Comparison of ENCODE assay signal across 9 mouse cellular contexts in genomic region chr13:56704596-56704995, GRCm38 (mm10). TPM values are rescaled to one million over a fixed set of nuclear protein-coding genes. Genes with fewer than 3 reads are reported as not detected.
DNase-seq lines count a peak whose midpoint lies in the region; ATAC-seq and TF ChIP-seq lines count a peak whose summit lies in the region.
"Had no signal": no experiment of that assay in that cellular context is flagged by ENCODE, and none has a peak within 500 bp of the region (broad histone marks: within the 10 kb centered on the region; RNA-seq: fewer than 3 reads in every experiment).

No protein-coding gene starts in this region.

- H3K9me3 ChIP-seq in embryonic facial prominence, embryonic 13.5 days = no peaks in the 10 kb centered on the region
- no peaks in the 10 kb centered on the region for H3K9me3 ChIP-seq in hindbrain, postnatal 0 days (ENCODE audit: low read length)
- H3K9me3 ChIP-seq in midbrain, embryonic 16.5 days (replicated peaks; ENCODE audit: control insufficient read depth, low read length, poor library complexity, severe bottlenecking) = no peaks in the 10 kb centered on the region

- no peak for TF ChIP-seq POLR2A in kidney, adult 2 months (IDR thresholded peaks at IDR 0.05; ENCODE audit: low read depth, low read length)

- H3K4me1 ChIP-seq in kidney, adult 2 months (ENCODE audit: control insufficient read depth, insufficient read depth, low read length) = peaks cover 35% of the 10 kb centered on the region
- H3K4me1 ChIP-seq in embryonic facial prominence, embryonic 13.5 days = peaks cover 52% of the 10 kb centered on the region
- peaks cover 25% of the 10 kb centered on the region for H3K4me1 ChIP-seq in hindbrain, postnatal 0 days (ENCODE audit: insufficient read depth, low read length)
- H3K4me1 ChIP-seq in midbrain, embryonic 16.5 days (ENCODE audit: control insufficient read depth, insufficient read depth, low read length) = peaks cover 45% of the 10 kb centered on the region

- TF ChIP-seq CTCF in kidney, adult 2 months (conservative IDR thresholded peaks at IDR 0.05; ENCODE audit: insufficient read depth, insufficient read length, low read depth, low read length) = no peak
- no peak for TF ChIP-seq CTCF in hindbrain, postnatal 0 days (IDR thresholded peaks at IDR 0.05; ENCODE audit: low read depth)

- DNase-seq in kidney, adult 2 months = no peak
- DNase-seq in kidney, postnatal 10 days = no peak
- no peak for DNase-seq in hindbrain, postnatal 0 days (ENCODE audit: low spot score)
- DNase-seq in adrenal gland, postnatal 14 days = no peak
- DNase-seq in ovary, postnatal 14 days (ENCODE audit: low spot score) = no peak
- DNase-seq in kidney, adult 8-10 months = no peak
- DNase-seq: right cerebral cortex, postnatal 4 days had no signal

- peak overlapping the region; percentile 99 for H3K9ac ChIP-seq in embryonic facial prominence, embryonic 13.5 days
- H3K9ac ChIP-seq in hindbrain, postnatal 0 days (replicated peaks; ENCODE audit: low read length) = peak overlapping the region; percentile 79; the same call in 1 of the 2 replicates
- 0 out of 2 replicates have a peak overlapping the region, but pooled peaks have one; percentile 10 for H3K9ac ChIP-seq in midbrain, embryonic 16.5 days (ENCODE audit: low read depth, low read length)

- 53% methylated on average over 2 of the region's 2 CpGs for WGBS in kidney, adult 2 months
- 58% methylated on average over 2 of the region's 2 CpGs for WGBS in embryonic facial prominence, embryonic 13.5 days
- WGBS in hindbrain, postnatal 0 days = 64% methylated on average over 2 of the region's 2 CpGs
- 83% methylated on average over 2 of the region's 2 CpGs for WGBS in midbrain, embryonic 16.5 days

- peaks cover 1% of the 10 kb centered on the region; the same call in 1 of the 2 replicates for H3K36me3 ChIP-seq in kidney, adult 2 months (ENCODE audit: control insufficient read depth, insufficient read depth, low read length)
- peaks cover 11% of the 10 kb centered on the region for H3K36me3 ChIP-seq in embryonic facial prominence, embryonic 13.5 days
- no peaks in the 10 kb centered on the region for H3K36me3 ChIP-seq in hindbrain, postnatal 0 days (ENCODE audit: insufficient read depth, low read length)
- H3K36me3 ChIP-seq in midbrain, embryonic 16.5 days (ENCODE audit: control insufficient read depth, insufficient read depth, low read length) = no peaks in the 10 kb centered on the region

- no peaks in the 10 kb centered on the region for H3K27me3 ChIP-seq in kidney, adult 2 months (replicated peaks; ENCODE audit: control insufficient read depth, insufficient read depth, low read length)
- no peaks in the 10 kb centered on the region for H3K27me3 ChIP-seq in embryonic facial prominence, embryonic 13.5 days
- no peaks in the 10 kb centered on the region for H3K27me3 ChIP-seq in hindbrain, postnatal 0 days (ENCODE audit: insufficient read depth, low read length)
- H3K27me3 ChIP-seq in midbrain, embryonic 16.5 days (ENCODE audit: control insufficient read depth, insufficient read depth, low read depth, low read length) = no peaks in the 10 kb centered on the region

- H3K27ac ChIP-seq in kidney, adult 2 months (ENCODE audit: insufficient read depth, low read depth, low read length) = peak overlapping the region; percentile 96; the same call in 1 of the 2 replicates
- H3K27ac ChIP-seq in embryonic facial prominence, embryonic 13.5 days = peak overlapping the region; percentile 98; the same call in 1 of the 2 replicates
- H3K27ac ChIP-seq in hindbrain, postnatal 0 days = no peak overlapping the region
- H3K27ac ChIP-seq in midbrain, embryonic 16.5 days (ENCODE audit: low read length) = no peak overlapping the region

- peak overlapping the region; percentile 13 for H3K4me3 ChIP-seq in kidney, adult 2 months (ENCODE audit: insufficient read depth, low read depth, low read length)
- peak overlapping the region; percentile 74 for H3K4me3 ChIP-seq in embryonic facial prominence, embryonic 13.5 days
- H3K4me3 ChIP-seq in hindbrain, postnatal 0 days (ENCODE audit: low read length) = peak overlapping the region; percentile 57
- peak overlapping the region; percentile 67 for H3K4me3 ChIP-seq in midbrain, embryonic 16.5 days (ENCODE audit: low read depth, low read length)

- H3K4me2 ChIP-seq in embryonic facial prominence, embryonic 13.5 days = peak overlapping the region; percentile 80
- peak overlapping the region; percentile 73 for H3K4me2 ChIP-seq in hindbrain, postnatal 0 days (ENCODE audit: low read depth, low read length)
- peak overlapping the region; percentile 74 for H3K4me2 ChIP-seq in midbrain, embryonic 16.5 days (ENCODE audit: low read length)

- no peak for ATAC-seq in embryonic facial prominence, embryonic 13.5 days (ENCODE audit: insufficient number of reproducible peaks, insufficient read depth, low FRiP score, low TSS enrichment, low read depth)
- ATAC-seq in hindbrain, postnatal 0 days = no peak
- no peak for ATAC-seq in midbrain, embryonic 16.5 days

RNA-seq across cellular contexts. Expression of gene Smad5, which starts 1.8 kb away (rescaled TPM):
- polyA plus RNA-seq in kidney, adult 2 months (2012; rRNA removed) = 21.1 and 31.4 TPM in 2 replicates
- 39.5 and 44.7 TPM in 2 replicates for polyA plus RNA-seq in embryonic facial prominence, embryonic 13.5 days (2015; fragmentation: Nextera tagmentation; extraction: Ambion mirVana)
- total RNA-seq in hindbrain, postnatal 0 days (2014; rRNA removed) = 39.5 and 40.5 TPM in 2 replicates
- 14.2 and 17.7 TPM in 2 replicates for polyA plus RNA-seq in hindbrain, postnatal 0 days (2015; fragmentation: Nextera tagmentation; extraction: Ambion mirVana)
- 17.1 and 18.7 TPM in 2 replicates for polyA plus RNA-seq in midbrain, embryonic 16.5 days (2015; fragmentation: Nextera tagmentation; extraction: Ambion mirVana)
- 50.9 and 61.1 TPM in 2 replicates for total RNA-seq in adrenal gland, postnatal 14 days (2021)

RNA-seq across cellular contexts. Expression of gene Gm45623, which starts 49.0 kb away (rescaled TPM):
- 0.06 and 0.08 TPM in 2 replicates for polyA plus RNA-seq in kidney, adult 2 months (2012; rRNA removed)
- polyA plus RNA-seq in embryonic facial prominence, embryonic 13.5 days (2015; fragmentation: Nextera tagmentation; extraction: Ambion mirVana) = 0.65 and 0.89 TPM in 2 replicates
- total RNA-seq in hindbrain, postnatal 0 days (2014; rRNA removed) = 12.4 and 15.1 TPM in 2 replicates
- polyA plus RNA-seq in hindbrain, postnatal 0 days (2015; fragmentation: Nextera tagmentation; extraction: Ambion mirVana) = 2.2 and 2.4 TPM in 2 replicates
- polyA plus RNA-seq in midbrain, embryonic 16.5 days (2015; fragmentation: Nextera tagmentation; extraction: Ambion mirVana) = 3.0 and 4.5 TPM in 2 replicates
- not detected in 2 replicates for total RNA-seq in adrenal gland, postnatal 14 days (2021)

Comparison
In these comparisons a context has a peak if more than half of its experiments do, and no peak if none do; other contexts are left out.
1. H3K27ac ChIP-seq: peak in kidney, adult 2 months (single experiment) and embryonic facial prominence, embryonic 13.5 days (single experiment); none in hindbrain, postnatal 0 days (single experiment) and midbrain, embryonic 16.5 days (single experiment).
2. H3K4me3 ChIP-seq: peak in every context shown above with its lines; median percentile 74 in embryonic facial prominence, embryonic 13.5 days; 67 in midbrain, embryonic 16.5 days; 57 in hindbrain, postnatal 0 days; 13 in kidney, adult 2 months.
3. H3K9ac ChIP-seq: peak in every context shown above with its lines; median percentile 99 in embryonic facial prominence, embryonic 13.5 days; 79 in hindbrain, postnatal 0 days; 10 in midbrain, embryonic 16.5 days.
4. Peak in every context shown above with its lines, with median percentiles within 50 percentile points of each other: H3K4me2 ChIP-seq.